Mouse (Mus musculus) C2C12 (cell line): ENCODE data around the gene Rmi2. TPM values are rescaled to one million over a fixed set of nuclear protein-coding genes. Genes with fewer than 3 reads are reported as not detected.

Experiments
- H3K27me3 ChIP-seq: one replicate; pipeline ENCODE4 v1.6.1; 2011; ENCODE audit not compliant: control insufficient read depth, insufficient read depth, insufficient read length
- H3K36me3 ChIP-seq: one replicate; pipeline ENCODE4 v1.6.1; 2011; ENCODE audit not compliant: control insufficient read depth, insufficient read depth
- H3K4me3 ChIP-seq: one replicate; pipeline ENCODE4 v1.5.1; 2011; ENCODE audit warnings: mild to moderate bottlenecking, control low read depth; ENCODE audit not compliant: poor library complexity, insufficient read depth, severe bottlenecking
- H3K79me2 ChIP-seq: one replicate; pipeline ENCODE4 v1.6.1; 2011; ENCODE audit not compliant: control insufficient read depth, insufficient read depth
- H3K79me3 ChIP-seq: one replicate; pipeline ENCODE4 v1.6.1; 2011; ENCODE audit warnings: low read depth, control low read depth
- H3ac ChIP-seq: one replicate; pipeline ENCODE3; 2011; ENCODE audit warnings: low read depth; ENCODE audit not compliant: control insufficient read depth, insufficient read length
- CEBPB ChIP-seq: IDR thresholded peaks from one replicate; pipeline ENCODE4 v1.6.1; 2011; ENCODE audit warnings: low read depth, mild to moderate bottlenecking, control low read depth, moderate library complexity
- CTCF ChIP-seq: IDR thresholded peaks from one replicate; pipeline ENCODE4 v1.5.1; 2011; ENCODE audit not compliant: control insufficient read depth, insufficient read depth, insufficient read length
- FOSL1 ChIP-seq: IDR thresholded peaks from one replicate; pipeline ENCODE4 v1.8.0; 2011; ENCODE audit warnings: mild to moderate bottlenecking, low read length; ENCODE audit not compliant: poor library complexity, insufficient read depth, severe bottlenecking
- MAX ChIP-seq: IDR thresholded peaks from one replicate; pipeline ENCODE4 v1.6.1; 2011; ENCODE audit warnings: mild to moderate bottlenecking, control low read depth
- MYOD1 ChIP-seq: IDR thresholded peaks from one replicate; pipeline ENCODE4 v1.6.1; 2011; ENCODE audit warnings: low read depth; ENCODE audit not compliant: control insufficient read depth, insufficient read length
- MYOG ChIP-seq: IDR thresholded peaks from one replicate; pipeline ENCODE4 v1.6.1; 2011; ENCODE audit not compliant: control insufficient read depth, insufficient read length; ENCODE audit errors: extremely low read depth
- USF1 ChIP-seq: IDR thresholded peaks from one replicate; pipeline ENCODE4 v1.6.1; 2011; ENCODE audit warnings: low read depth, mild to moderate bottlenecking, control low read depth, moderate library complexity
- polyA plus RNA-seq: library from polyadenylated mRNA; unstranded; fragments of >200 nt; fragmentation: generic; extraction: Trizol; gene quantifications from one replicate; pipeline ENCODE4 v1.2.1, GENCODE M21; 2012; ENCODE audit warnings: missing spikeins

Rmi2 gene
- polyA plus RNA-seq, 1 experiment, result 2.5 TPM

DNA sequence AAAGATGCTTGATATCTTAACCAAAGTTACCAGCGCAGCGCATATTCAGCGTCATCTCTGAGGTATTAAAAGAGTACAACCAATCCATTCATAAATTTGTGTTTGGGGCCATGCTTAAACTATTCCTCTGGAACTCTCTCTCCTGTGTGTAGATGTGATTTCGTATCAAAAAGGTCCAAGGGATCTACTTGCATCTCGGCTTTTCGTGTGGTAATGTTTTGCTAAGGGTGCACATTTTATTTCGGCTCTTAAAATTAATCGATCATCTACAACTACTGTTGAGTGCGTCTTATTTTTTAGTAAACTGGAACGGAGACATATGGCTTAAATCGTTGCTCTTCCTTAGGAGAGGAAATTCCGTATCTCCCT, 333 bp upstream of the Rmi2 start:
- no peaks in the 10 kb centered on the region for H3K79me2 ChIP-seq
- H3K4me3 ChIP-seq, result peak overlapping the region; percentile 40
- H3ac ChIP-seq, result peak overlapping the region; percentile 8
- no peak for TF ChIP-seq MYOD1
- TF ChIP-seq FOSL1, result no peak
- TF ChIP-seq USF1, result no peak
- no peak for TF ChIP-seq CTCF
- no peak for TF ChIP-seq MYOG
- H3K36me3 ChIP-seq, result no peaks in the 10 kb centered on the region
- no peaks in the 10 kb centered on the region for H3K27me3 ChIP-seq
- no peaks in the 10 kb centered on the region for H3K79me3 ChIP-seq

DNA sequence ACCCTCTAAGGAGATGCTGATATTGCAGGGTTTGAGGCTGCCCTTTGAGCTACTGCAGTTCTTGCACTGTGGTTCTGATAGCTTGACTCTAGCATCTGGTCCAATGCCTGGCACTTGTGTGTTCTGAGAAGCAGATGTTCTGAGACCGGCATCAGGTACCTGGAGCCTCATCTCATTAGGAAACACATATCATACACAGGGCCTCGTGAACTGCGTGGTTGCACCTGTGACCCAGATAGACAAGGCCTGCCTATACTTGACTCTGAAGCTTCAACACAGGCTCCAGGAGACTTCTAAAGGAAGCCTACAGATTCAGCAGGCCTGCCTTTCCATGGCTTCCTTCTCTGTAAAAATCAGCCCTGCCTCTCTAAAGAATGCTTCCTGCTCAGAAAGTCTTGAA, 1.5 kb downstream of the Rmi2 start:
- Histone ChIP-seq H3K27me3 (no peaks in the 10 kb centered on the region), H3K36me3 (no peaks in the 10 kb centered on the region), H3K4me3 (no peak overlapping the region), H3ac (no peak overlapping the region), H3K79me2 (no peaks in the 10 kb centered on the region), H3K79me3 (no peaks in the 10 kb centered on the region)
- TF ChIP-seq USF1 (no peak), CTCF (no peak), FOSL1 (no peak), MAX (no peak), MYOG (no peak), MYOD1 (no peak), CEBPB (no peak)

DNA sequence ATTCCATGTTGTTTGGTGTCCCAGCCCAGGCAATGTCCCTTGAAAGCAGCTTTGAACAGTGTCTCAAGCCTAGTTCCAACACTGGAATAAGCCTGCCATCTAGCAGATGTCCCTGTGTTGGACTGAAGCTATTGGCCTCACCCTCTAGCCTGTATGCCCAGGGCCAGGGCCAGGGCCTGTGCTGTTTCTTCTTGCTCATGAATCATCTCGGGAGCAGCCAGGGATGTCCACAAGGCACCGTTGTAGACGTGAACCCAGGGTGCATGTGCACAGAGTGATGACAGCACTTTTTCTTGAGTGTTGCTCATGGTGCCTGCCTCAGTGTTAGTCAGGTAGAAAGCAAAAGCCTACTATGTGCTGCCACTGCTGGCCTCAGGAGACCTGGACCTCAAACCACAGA, 2.4 kb downstream of the Rmi2 start:
- Histone ChIP-seq H3K4me3 (no peak overlapping the region), H3K79me2 (no peaks in the 10 kb centered on the region), H3K79me3 (no peaks in the 10 kb centered on the region), H3K36me3 (no peaks in the 10 kb centered on the region), H3K27me3 (no peaks in the 10 kb centered on the region), H3ac (no peak overlapping the region)
- no peak for TF ChIP-seq USF1
- TF ChIP-seq MAX, result no peak
- no peak for TF ChIP-seq CEBPB
- TF ChIP-seq MYOD1, result no peak
- TF ChIP-seq MYOG, result no peak
- no peak for TF ChIP-seq FOSL1
- TF ChIP-seq CTCF, result no peak

DNA sequence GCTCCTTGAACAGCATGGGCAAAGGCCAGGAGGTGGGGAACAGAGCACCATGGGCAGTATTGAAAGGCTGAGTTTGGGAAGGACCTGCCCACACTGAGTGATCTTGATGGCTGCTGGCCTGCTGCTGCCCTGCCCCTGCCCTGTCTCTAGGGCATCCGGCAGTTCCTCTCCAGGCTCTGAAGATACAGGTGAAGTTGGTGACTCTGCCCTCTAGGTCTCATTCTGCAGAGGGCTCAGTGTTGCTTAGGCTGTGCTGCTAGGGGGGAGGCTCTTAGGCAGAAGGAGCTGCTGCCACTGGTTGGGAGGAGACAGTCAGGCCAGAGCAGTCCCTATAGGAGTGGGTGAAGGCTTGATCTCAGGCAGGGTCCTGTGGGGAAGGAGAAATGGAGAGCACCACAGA, 3.0 kb downstream of the Rmi2 start:
- H3K27me3 ChIP-seq, result no peaks in the 10 kb centered on the region
- no peaks in the 10 kb centered on the region for H3K79me2 ChIP-seq
- no peaks in the 10 kb centered on the region for H3K79me3 ChIP-seq
- no peak overlapping the region for H3K4me3 ChIP-seq
- no peak overlapping the region for H3ac ChIP-seq
- H3K36me3 ChIP-seq, result no peaks in the 10 kb centered on the region
- no peak for TF ChIP-seq USF1
- TF ChIP-seq CTCF, result no peak
- TF ChIP-seq MAX, result no peak
- no peak for TF ChIP-seq MYOD1

DNA sequence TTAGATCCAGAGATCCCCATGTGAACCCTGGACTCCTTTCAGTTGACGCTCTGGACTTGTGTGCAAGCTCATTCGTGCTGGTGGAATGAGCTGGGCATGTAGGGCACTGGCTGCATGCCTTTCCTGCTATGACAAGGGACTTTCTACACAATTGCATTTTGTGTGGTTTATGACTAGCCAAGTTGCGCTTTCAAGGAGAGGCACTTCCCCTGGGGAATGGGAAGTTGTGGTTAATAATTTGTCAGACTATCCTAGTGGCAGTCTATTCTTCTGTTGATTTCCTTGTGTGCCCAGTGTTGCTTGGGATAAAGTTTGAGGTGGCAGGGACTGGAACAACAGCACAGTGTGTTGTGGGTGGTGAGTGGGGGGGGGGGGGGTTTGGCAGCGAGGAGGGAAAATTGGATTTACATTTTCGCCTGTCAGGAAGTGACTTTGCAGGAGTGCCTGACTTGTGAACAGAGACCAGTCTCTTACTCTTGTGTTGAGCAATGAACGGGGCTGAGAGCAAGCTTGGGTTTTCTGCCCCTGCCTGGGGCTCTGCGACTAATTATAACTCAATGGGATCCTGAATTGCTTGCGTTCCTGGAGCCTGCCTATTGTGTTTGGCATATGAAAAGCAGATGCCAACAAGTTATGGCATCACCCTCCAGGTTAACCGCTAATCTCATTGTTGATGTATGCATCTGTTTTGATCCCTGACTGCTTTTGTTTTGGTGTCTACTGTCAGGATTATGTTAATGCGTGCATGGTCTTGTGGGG, 3.8 kb downstream of the Rmi2 start:
- TF ChIP-seq CTCF, result no peak
- no peak for TF ChIP-seq MYOG
- peak; percentile 70 for TF ChIP-seq CEBPB
- TF ChIP-seq MYOD1, result no peak
- TF ChIP-seq MAX, result peak; percentile 72
- no peak for TF ChIP-seq USF1
- no peaks in the 10 kb centered on the region for H3K79me3 ChIP-seq
- H3K36me3 ChIP-seq, result no peaks in the 10 kb centered on the region
- H3K27me3 ChIP-seq, result no peaks in the 10 kb centered on the region
- no peak overlapping the region for H3ac ChIP-seq
- no peaks in the 10 kb centered on the region for H3K79me2 ChIP-seq
- no peak overlapping the region for H3K4me3 ChIP-seq

DNA sequence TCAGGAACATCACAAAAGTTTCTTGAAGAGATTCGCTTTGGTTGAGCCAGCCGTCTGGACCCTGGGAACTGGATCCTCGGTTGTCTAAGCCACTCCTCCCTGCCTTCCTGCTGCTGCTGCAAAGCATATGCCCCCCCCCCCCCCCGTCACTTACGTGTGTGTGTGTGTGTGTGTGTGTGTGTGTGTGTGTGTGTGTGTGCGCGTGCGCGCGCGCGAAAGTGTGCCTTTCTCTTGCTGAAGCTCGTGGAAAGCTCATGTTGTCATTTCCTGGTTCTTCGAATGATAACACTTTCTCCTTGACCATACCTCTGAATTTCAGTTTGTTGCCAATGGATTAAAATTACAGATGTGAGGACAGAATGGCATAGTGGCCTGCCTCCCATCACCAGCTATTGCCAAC, 5.2 kb downstream of the Rmi2 start:
- H3ac ChIP-seq, result no peak overlapping the region
- H3K27me3 ChIP-seq, result no peaks in the 10 kb centered on the region
- no peak for TF ChIP-seq MYOG
- TF ChIP-seq FOSL1, result no peak
- TF ChIP-seq MAX, result no peak
- no peak for TF ChIP-seq CEBPB
- no peak for TF ChIP-seq CTCF
- TF ChIP-seq MYOD1, result no peak
- TF ChIP-seq USF1, result no peak
- H3K4me3 ChIP-seq, result no peak overlapping the region
- H3K36me3 ChIP-seq, result no peaks in the 10 kb centered on the region
- no peaks in the 10 kb centered on the region for H3K79me3 ChIP-seq
- no peaks in the 10 kb centered on the region for H3K79me2 ChIP-seq
